Mouse (Mus musculus) frontal cortex, postnatal 14 days (tissue): Measurements from ENCODE around the gene Myo9a.
A peak's percentile ranks its signal among the peaks of the same experiment; 100 is the strongest.
"Not testable (repeated sequence)": the region's sequence is repeated elsewhere in the genome, so short reads cannot be mapped to it uniquely, and the experiment has no call there.

Source experiments
- DNase-seq, 2 experiments: peaks; one replicate each; pipeline ENCODE4 v3.0.0; 2022; ENCODE audit warnings: low spot score in 2 of 2

Gene Myo9a

DNA sequence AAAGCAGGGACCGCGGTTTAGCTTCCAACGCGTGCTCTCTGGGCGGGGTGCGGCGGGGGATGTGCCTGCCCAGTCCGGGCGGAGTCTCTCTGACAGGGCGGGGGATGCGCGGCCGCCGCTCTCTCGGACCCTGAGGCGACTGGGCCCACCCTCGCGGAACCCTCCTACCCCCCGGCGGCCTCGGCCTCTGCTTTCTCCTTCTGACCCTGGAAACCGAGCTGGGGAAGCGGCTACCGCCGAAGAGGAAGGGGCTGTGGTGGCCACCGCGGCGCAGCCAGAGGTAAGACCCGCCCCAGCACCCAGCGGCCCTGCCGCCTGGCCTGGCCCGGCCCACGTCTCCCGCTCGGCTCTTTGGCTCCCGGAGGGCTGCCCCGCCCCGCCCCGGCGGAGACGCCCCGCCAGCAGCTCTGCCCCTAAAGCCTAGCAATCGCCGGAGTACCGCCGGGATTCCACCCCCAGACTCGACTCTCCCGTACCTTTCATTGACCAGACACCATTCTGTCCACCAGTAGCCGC lies 428 bp downstream of the Myo9a start:
- peak in 1 of 2 experiments; percentile 66 for DNase-seq

- no peak for DNase-seq
Observed at GRCm38 (mm10) chr9:59751966-59752365, 1.3 kb downstream of the Myo9a start.

- DNase-seq: no peak
Observed at GRCm38 (mm10) chr9:59755199-59755598, 4.5 kb downstream of the Myo9a start.

- DNase-seq: not testable (repeated sequence)
Observed at GRCm38 (mm10) chr9:59757016-59757415, 6.3 kb downstream of the Myo9a start.

DNA sequence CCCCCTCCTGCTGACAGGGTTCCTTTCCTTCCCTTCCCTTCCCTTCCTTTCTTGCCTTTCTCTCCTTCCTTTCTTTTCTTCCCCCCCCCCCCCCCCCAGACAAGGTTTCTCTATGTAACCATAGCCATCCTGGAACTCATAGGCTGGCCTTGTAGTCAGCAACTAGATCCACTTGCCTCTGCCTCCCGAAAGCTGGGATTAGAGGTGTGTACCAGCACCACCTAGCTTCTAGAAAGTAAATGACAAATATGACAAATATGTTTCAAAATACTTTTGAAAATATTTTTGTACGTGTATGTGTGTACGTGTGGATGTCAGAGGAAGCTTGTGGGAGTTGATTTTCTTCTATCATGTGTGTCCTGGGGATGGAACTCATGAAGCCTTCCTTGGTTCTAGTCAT lies 9.8 kb downstream of the Myo9a start:
- DNase-seq: no peak

DNA sequence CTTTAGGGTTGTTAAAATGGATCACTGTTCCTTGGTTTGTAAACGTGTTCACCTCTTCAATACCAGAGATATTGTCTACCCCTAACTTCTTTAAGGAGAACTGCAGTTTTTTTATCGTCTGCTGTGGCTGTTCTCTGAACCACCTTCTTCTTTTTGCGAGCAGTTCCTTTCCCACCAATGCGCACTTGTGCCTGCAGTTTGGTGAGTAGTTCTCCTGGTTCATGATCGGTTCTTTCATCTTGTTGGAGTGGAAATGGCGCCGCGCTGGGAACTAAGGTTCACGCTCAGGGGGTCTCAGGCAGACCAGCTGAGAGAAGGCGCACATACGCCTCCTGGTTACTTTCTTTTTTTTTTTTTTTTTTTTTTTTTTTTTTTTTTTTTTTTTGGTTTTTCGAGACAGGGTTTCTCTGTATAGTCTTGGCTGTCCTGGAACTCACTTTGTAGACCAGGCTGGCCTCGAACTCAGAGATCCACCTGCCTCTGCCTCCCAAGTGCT lies 16.3 kb downstream of the Myo9a start:
- not testable (repeated sequence) for DNase-seq

GRCm38 (mm10) chr9:59806046-59806774 lies 55.5 kb downstream of the Myo9a start:
- DNase-seq: not testable (repeated sequence)

DNA sequence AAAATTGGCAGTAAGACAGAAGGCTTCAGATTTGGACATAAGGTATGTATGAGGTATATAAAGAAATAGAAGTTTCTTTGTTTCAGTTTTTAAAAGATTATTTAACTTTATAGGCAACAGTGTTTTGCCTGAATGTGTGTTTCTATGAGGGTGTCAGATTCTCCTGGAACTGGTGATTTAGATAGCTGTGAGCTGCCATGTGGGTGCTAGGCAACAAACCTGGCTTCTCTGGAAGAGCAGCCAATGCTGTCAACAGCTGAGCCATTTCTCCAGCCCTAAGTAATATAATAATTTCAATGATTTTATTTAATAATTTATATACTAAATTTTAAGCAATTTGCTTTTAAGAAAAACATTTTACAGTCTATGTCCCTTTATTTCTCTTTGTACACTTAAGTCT lies 133.9 kb downstream of the Myo9a start:
- no peak for DNase-seq

DNA sequence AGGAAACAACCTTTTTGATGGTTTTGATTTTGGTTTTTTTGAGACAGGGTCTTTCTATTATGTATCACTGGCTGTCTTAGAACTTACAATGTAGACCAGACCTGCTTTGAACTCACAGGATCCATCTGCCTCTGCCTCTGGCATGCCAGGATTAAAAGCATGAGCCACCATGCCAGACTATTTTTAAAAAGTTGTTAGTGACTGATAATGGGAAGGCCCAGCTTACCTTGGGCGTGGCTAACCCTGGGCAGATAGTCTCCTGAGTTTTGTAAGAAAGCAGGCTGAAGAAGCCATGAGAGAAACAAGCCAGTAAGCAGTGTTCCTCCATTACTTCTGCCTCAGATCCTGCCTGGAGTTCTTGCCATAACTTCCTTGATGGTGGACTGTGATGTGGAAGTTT lies 152.7 kb downstream of the Myo9a start:
- no peak for DNase-seq

GRCm38 (mm10) chr9:59914761-59915160 lies 164.1 kb downstream of the Myo9a start:
- DNase-seq: no peak

GRCm38 (mm10) chr9:59930248-59930647 lies 179.6 kb downstream of the Myo9a start:
- DNase-seq: no peak

- DNase-seq: not testable (repeated sequence)
Observed at GRCm38 (mm10) chr9:59935866-59936265, 185.2 kb downstream of the Myo9a start.

DNA sequence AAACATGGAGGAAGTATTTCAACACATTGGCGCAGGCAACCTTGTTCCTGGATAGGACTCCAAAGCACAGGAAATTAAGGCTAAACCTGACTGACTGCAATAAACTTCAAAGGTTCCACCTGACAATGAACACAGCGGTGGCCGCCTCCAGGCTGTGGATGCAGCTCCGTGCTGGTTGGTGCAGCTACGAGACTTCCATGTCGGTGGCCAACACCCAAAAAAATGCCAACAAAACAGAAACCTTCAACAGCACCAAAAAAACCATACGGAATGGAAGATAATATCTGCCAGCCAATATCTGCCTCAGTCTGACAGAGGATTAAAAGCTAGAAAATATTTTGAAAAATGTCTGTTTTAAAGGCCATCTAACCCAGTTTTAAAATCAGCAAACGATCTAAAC lies 187.8 kb downstream of the Myo9a start:
- no peak for DNase-seq

DNA sequence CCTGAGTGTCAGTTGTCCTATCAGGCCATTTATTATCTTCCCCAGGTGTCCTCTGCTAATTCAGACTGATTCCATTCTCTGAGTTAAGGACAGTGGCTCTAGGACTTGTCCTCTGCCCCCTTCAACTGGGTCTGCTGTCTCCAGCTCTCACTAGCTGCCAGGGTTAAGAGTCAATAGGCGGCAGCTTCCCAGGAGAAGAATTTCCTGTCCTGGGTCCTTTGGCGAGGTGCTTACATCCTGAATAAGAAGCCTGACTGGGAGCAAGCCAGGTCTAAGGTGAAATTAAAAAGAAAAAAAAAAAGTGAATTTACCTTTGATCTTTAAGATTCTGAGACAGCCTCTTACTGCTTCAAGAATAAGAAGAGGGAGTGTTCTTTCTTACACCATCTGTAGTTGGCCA lies 189.0 kb downstream of the Myo9a start:
- DNase-seq: no peak

GRCm38 (mm10) chr9:59940913-59941884 lies 190.5 kb downstream of the Myo9a start:
- no peak for DNase-seq

DNA sequence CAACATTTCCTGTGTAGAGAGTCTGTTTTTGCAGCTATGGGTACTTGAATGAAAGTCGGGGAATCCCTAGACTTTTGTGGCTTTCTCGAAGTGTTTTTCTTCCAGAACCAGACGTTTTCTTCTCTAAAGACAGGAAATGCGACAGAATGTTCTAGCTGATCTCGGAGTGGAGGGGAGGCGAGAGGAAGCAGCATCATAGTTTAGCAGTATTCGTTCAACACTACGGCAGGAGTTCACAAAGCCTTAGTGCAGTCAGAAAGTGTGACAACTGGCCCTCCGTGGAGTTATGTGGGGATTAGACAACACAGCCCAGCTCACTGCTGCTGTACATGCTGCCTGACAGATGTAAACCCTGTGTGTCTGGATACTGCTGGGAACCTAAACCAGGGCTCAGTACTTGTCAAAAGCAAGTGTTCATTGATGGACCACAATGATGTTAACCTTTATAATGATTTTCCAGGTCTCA lies 191.2 kb downstream of the Myo9a start:
- DNase-seq: no peak

GRCm38 (mm10) chr9:59942501-59943085 lies 191.9 kb downstream of the Myo9a start:
- DNase-seq: no peak

GRCm38 (mm10) chr9:59943826-59944225 lies 193.1 kb downstream of the Myo9a start:
- no peak for DNase-seq

- DNase-seq: no peak
Observed at GRCm38 (mm10) chr9:59945241-59945640, 194.5 kb downstream of the Myo9a start.

DNA sequence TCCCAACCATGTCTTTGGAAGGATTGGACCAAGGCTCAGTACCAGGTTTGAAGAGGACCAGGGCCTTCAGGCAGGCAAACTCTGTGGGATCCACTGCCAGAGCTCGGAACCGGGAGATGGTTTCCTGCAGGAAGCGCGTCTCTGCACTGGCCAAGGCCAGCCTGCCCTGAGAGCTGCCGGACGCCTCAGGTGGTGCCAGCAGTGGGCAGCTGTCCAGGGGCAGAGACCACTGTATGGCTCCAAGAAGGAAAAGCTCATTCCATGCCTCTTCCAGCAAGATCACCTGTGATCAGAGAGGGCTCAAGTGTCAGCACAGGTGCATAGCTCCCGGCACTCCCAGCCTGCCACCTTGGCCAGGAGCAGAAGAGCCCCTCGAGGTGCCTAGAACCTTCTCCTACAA lies 196.6 kb downstream of the Myo9a start:
- no peak for DNase-seq

- DNase-seq: no peak
Observed at GRCm38 (mm10) chr9:59948226-59948625, 197.5 kb downstream of the Myo9a start.
